Mouse (Mus musculus) mouse trophoblast stem cell (cell line): ENCODE data around the gene Wfdc10.

Experiments
- in situ Hi-C, 2 experiments: fragments of 300-500 bp; cut with MseI, MboI; formaldehyde crosslinking; loops; 2 replicates in 1 of 2; 3 replicates in 1 of 2; pipeline ENCODE4 v1.15.1; 2025

Wfdc10 gene

DNA sequence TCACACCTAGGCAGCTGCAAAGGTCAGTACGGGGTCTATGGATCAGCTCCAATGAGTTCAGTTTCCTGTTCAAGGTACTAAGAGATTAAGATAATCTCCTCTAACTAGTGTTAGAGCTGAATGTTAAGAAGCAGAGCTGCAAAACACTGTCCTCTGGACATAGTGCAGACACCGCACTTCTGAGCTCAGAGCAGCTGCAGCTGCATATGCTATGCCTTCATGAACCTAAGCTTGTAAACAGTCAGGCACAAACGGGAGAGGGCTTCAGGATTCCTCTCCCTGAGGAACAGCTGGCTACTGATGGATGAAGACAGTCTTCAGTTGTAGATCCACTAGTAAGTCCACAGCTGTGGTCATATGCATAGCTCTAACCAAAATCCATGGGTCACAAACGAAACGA, 45.1 kb downstream of the Wfdc10 start:
- in situ Hi-C loops, result no loop called here

DNA sequence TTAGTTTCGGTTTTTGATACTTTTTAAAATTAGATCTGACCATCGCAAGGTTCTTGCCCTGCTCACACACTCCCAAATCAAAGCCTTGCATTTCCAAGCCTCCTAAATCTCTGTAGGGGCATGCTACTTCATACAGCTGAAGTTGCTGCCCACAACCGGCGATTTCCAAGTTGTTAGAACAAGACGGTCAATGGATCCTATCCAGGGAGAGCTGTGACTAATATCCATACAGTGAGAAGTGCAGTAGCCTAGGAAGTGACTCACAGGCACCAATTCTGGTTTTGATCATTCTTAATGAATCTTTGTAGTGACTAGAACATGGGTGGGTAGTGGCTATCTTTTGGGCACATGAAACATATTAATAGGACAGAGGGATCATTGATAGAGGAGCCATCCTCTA, 45.9 kb downstream of the Wfdc10 start:
- in situ Hi-C loops, result no loop called here

DNA sequence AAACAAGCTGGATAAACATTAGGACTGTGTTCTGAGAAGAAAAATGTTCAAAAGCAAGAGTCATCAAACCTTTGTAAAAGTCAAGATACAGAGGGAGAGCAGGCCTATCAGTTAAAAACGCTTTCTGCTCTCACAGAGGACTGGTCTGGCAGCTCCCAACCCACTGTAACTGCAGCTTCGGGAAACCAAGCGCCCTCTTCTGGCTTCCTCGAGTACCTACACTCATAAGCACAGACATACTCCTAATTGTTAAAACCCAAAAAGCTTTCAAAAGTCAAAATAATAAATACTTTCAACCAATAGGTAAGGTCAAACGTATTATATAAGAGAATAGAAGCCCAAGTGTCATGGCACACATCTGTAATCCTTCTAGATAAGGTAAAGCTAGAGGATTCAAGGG, 48.4 kb downstream of the Wfdc10 start:
- in situ Hi-C loops, result no loop called here

DNA sequence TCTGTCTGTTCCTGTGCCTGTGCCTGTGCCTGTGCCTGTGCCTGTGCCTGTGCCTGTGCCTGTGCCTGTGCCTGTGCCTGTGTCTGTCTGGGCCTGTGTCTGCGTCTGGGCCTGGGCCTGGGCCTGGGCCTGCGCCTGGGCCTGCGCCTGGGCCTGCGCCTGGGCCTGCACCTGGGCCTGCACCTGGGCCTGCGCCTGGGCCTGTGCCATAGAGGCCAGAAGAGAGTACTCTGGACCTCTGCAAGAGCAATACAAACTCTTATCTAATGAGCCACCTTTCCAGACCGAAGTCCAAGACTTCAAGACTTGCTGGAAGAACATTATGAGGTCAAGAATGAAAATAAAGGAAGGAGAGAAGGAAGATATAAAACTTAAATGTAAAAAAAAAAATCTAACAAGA, 49.5 kb downstream of the Wfdc10 start:
- in situ Hi-C loops, result no loop called here

DNA sequence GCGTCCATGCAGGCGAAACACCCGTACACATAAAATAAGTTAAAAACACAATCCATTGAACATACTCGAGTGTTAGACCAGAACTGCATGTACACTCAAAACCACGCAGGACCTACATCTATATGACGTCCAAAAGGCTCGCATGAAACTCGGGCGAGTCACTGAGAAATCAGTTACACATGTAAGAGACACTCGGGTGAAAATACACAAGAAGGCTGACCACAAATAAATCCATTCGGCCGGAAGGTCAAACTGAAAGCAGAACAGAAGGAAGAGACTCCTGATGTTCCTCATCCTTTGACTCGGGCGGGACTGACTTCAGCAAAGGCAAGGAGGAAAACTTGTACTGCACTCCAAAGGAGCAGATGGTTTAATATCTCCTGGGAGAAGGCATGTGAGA, 50.1 kb downstream of the Wfdc10 start:
- in situ Hi-C loops, result no loop called here
